Mouse (Mus musculus): ENCODE results near the gene E130114P18Rik.

E130114P18Rik gene

DNA sequence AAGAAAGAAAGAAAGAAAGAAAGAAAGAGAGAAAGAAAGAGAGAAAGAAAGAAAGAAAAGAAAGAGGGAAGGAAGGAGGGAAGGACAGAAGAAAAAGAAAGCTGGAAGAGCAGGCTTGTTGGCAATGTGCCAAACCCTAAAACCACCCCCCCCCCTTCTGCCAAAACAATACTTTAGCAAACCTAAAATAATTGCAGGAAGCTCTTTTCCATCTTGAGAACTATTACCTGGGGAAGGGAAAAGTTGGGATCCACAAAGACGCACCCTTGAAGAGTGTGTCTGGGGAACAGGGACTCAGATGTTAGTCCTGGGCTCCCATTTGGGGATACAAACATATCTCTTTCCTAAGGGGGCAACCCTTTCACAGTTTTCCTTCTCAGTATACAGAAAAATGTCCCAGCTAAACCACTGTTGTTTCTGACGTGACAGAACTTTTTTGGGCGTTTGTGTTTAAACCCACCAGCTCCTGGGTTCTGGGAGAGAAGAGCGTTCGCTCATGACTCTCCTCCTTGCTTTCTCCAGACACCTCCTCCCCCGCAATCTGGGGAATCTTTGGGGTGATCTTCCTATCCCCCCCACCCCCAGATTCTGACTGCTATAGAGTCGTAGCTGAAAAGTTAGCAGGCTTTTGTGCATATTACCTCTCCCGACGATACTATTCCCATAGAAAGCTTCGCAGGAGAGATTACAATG is 1.3 kb downstream of the E130114P18Rik start:
- DNase-seq (ENCODE audit: low read depth): peak; percentile 44

DNA sequence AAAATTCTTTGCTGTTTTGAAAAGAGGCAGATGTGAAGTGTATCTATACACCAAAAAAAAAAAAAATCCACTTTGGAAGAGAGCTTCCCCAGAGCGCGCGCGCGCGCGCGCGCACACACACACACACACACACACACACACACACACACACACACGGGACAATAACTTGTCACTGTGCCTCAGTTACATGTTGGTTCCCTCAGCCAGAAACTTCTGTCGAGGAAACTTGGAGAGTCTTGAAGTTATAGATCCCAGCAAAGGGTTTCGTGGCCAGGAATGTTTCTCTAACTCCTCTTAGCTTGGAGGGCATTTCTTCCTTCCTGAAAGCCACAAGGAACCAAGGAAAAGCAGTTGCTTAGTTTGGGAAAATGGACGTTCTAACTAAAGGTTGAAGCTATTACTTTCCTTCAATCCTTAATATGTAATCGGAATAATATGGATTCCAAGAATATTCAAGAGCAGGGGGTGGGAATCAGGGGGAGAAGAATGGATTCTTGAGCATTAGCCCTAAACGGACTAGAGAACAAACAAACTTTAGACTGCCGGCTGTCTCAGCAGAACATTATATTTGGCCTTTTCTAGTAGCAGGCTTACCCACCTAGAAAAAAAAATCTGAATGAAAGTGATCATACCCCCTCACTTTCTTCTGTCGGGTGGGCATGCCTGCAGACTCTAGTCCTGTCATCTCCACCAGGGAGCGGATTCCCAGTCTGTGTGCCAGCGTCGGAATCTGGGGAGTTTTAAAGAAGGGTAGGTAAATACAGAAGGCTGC is 2.2 kb downstream of the E130114P18Rik start:
- DNase-seq (ENCODE audit: low read depth): peak; percentile 28

DNA sequence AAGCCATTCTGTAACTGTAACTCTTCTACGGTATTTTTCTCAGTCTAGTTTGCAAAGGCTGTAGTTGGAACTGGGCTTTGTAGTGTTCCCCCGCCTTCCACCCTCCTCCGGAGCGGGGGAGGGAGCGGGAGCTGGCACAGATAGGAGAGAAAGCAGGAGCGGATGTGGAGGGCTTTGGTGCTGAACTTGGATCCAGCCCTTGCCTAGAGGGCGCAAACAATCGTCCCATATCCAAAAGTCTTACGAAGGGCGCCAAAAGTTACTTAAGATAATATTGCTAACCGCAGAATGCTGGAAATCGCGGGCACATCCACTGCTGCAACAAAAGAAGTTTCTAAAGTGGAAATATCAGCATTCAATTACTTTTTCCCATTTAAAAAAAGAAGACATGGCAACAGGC is 2.8 kb downstream of the E130114P18Rik start:
- peak; percentile 43 for DNase-seq (ENCODE audit: low read depth)

DNA sequence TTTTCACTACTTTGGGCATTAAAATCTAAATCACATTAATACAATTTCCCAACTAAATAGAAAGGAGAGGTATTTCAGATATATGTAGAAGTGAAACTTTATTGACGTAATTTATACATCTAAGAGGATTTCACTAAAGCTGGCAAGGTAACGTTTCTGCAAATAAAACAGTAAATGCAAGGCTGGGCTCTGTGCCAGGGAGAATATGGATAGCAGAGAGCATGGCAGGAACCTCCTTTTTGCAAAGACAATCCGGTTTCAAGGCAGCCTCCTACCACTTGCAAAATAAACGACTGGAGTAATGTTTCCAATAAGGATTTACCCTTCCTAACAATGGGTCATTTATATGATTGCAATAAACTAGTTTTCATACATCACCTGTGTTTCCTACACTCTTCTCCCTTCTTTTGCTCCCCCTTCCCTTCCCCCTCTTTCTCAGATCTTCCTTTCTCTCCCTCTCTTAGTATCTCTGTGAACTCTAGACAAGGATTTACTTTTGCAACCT is 3.4 kb downstream of the E130114P18Rik start:
- no peak for DNase-seq (ENCODE audit: low read depth)

DNA sequence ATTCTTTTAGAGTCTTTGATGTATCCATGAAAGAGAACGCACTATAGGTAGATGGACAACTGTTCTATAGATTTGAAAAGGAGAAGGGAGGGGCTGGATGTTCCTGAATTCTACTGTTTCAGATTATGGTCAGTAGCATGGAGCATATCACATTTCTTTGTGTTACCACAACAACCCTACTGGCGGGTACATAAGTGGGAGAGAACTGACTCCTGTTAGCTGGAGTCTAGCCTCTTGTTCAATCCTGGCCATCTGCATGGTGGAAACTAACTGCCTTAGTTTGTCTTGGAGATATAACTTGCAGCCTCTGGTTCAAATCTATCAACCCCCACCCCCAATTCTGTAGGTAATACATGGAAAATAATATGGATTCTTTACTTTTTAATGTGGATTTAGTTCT is 4.1 kb downstream of the E130114P18Rik start:
- DNase-seq (ENCODE audit: low read depth): no peak

DNA sequence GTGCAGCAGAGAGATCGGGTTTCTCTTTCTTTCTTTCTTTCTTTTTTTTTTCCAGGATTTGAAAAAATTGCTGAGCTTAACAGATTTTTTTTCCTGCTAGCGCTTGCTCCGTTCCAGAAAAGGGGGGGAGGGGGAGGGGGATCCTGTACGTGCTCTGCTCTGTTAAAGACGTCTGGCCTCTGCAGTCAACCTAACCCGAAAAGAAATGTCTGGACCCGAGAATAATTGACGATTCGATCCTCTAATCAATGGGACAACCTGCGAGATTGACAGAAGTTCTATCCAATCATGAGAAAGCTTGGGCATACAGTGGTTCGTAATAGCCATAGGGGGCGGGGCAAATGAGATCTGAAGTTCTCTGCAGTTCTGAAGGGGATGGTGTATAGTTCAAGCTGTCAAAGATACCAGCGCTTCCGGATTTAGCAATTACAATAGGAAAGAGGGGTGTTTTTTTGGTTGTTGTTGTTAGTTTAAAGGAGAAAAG is 4.7 kb downstream of the E130114P18Rik start:
- DNase-seq (ENCODE audit: low read depth): peak; percentile 100

DNA sequence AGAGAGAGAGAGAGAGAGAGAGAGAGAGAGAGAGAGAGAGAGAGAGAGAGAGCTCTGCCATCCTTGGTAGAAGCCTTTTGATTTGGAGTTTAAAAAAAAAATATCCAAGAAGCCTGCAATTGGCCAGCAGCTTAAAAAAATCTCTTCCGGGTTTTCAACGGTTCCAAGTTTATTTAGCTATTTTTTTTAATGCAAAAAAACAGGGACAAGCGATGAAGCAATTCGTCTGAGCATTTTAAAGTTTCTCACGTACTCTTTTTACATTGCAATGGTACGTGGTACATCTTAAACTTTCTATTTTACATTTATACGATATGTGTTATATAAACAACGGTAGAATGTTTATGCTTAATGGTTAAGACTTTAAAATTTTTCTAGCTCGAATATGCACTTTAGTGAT is 5.2 kb downstream of the E130114P18Rik start, which contains the start of gene Nfia:
TSS of gene Nfia (plus strand) at position 94 of the 400 bp plus-strand sequence.
- peak; percentile 84 for DNase-seq (ENCODE audit: low read depth)

DNA sequence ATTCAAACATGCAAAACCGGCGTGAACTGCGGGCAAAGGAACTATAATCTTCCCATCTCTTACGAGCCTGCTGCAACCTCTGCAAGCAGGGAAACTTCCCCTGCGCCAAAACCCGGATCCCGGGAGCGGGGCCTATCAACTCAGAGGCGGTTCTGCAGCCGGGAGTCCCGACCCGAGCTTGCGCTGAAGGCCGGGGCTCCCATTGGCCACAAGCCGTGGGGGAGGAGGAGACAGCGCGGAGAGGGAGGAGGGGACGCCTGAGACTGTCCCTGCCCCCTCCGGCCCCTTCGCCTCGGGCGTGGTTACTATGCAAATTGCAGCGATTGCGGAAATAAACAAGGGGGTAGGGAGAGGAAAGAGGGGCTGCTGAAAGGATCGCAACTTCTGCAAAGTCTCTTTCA is 5.8 kb downstream of the E130114P18Rik start:
- peak; percentile 98 for DNase-seq (ENCODE audit: low read depth)

DNA sequence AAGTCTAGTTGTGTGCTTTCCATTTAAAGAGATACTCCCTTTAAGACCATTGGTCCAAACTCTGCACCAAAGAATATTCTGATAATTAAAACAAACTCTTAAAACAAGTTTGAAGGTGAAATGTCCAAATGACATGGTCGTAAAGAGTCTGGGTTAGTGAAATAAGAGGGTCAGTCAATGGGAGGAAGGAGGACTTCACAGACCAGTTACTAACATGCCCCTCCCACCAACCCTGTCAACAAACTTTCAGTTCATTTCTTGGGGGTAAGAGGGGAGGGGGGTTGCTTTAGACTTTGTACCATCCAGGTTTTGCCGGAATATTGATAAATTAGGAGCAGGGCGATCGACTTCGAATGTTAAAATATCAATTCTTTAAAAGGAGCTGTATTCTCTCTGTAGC is 6.5 kb downstream of the E130114P18Rik start:
- DNase-seq (ENCODE audit: low read depth): no peak

DNA sequence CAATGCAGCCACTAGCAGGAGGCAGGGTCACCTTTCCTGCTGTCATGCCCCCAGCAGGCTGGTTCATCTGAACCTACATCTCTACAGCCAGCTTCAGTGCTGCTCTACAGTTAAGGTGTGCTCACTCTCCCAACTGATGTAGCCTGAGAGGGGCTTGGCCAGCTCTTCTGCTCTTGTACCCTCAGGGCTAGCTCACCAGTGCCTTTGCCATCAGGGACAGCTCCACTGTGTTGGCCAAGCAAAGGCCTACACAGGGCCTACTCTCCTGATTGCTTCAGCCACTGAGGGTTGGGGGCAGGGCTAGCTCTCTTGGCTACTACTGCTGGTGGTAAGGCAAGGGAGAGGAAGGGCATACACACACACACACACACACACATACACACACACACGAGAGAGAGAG is 8.0 kb downstream of the E130114P18Rik start:
- DNase-seq (ENCODE audit: low read depth): no peak

DNA sequence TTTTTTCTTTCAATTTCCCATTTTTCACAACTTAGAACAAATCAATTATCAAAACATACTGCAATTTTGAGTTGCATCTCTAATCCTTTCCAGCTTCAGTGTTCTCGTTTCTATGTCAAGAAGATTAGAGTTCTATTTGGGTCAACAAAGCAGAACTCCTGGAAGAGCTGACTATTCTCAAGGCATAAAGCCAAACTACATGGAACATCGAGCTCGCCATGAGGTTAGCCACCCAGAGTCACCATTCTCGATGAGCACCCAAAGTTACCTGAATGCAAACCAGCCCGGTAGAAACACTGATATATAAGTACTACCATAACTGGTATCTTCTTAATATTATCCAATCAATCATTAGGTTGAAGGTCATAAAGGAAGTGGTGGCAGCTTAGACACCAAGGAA is 10.4 kb downstream of the E130114P18Rik start:
- DNase-seq (ENCODE audit: low read depth): no peak

DNA sequence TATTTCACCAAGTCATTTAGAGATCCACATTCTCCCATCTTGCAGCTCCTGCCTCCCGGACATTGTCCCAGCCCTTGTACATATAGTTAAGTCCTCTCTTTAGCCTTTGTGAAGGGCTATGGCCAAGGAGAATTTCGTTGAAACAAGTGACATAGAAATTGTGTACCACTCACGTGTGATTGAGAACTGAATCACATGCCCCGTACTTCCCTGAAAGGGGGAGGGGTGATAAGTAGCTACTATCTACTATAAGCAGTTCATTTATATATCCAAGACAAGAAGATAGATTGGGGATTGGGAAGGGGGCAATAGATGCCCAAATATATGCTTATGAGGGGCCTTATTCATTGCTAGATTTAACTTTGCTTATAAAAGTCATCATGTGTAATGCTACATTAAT is 10.9 kb downstream of the E130114P18Rik start:
- no peak for DNase-seq (ENCODE audit: low read depth)

DNA sequence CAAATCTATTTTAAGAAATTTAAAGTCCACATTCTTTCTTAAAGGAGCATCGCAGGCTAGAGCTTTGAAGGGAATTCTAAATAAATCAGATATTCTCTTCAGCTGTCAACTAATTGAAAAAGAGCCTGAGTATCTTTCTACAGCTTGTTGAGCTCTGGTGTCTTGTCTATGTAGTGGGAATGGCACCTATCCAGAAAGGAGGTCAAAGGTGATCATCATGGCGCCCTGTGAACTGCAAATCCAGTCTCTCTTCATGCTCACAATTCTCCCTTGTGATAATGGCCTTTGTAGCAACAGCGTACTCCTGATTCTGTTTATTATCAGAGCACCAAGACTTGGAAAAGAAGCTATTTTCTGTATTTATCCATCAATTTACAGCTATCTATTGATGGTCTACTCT is 11.8 kb downstream of the E130114P18Rik start:
- DNase-seq (ENCODE audit: low read depth): no peak

DNA sequence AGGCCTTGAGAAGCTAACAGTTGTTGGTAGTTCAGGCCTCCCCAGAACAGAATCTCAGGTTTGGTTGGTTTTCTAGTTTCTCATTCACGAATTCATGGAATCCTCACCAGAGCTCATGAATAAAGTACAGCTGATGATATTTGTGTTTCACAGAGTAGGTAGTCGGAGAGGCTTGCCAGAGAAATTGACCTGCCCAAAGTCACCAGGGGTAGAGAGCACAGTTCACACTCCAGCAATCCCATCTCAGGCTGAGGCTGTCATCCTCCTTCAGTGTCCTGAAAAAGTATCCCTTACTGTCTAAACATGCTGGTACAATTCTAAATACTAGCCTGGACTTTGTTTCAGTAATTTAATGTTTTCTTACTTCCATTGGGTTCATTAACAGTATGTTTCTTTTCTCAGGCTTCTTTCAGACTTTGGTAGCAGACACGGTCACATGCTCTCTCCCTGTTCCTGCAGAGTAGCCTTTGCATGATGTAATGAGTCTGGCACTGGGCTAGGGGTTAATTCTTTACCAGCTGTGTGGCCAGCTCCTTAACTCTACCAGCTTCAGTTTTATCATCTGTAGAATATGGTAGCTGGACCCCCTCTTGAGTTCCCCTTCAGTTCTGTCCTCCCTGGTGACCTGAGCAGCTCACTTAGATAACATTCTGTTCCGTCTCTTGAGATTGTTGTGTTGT is 12.4 kb downstream of the E130114P18Rik start:
- no peak for DNase-seq (ENCODE audit: low read depth)

DNA sequence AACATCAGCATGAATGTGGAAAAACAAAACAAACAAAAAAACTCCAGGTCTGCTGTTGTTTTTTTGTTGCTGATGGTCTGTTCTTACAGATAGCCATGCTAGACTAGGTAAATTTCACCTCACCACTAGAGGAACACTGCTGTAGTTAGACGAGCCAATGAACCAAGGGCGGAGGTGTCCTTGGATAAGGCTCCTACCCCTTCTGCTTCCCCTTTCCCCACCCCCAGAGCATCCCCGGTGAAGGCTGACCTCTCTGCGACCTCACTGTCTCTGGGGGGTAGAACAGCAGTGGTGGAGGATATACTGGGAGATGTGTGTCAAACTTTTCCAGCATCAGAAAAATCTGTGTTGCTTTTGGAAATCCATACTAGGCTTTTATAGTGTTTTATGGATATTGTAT is 13.3 kb downstream of the E130114P18Rik start:
- no peak for DNase-seq (ENCODE audit: low read depth)

DNA sequence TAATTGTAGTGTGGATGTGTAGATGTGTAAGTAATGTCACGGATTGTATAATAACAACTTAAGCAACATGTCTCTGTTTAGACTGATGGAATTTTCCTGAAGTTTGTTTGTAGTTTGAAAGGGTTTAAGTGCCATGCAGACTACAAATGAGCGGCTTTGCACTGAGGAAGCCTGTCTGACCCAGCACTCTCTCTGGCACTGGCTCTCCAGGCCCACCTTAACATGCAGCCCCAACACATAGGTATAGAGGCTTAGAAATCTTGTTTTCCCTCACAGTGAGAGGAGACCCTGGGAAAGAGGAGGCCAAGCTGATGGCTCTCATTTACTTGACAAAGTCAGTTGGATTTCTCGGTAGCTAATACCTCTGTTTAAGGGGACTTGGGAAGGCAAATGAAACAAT is 19.2 kb downstream of the E130114P18Rik start:
- no peak for DNase-seq (ENCODE audit: low read depth)

DNA sequence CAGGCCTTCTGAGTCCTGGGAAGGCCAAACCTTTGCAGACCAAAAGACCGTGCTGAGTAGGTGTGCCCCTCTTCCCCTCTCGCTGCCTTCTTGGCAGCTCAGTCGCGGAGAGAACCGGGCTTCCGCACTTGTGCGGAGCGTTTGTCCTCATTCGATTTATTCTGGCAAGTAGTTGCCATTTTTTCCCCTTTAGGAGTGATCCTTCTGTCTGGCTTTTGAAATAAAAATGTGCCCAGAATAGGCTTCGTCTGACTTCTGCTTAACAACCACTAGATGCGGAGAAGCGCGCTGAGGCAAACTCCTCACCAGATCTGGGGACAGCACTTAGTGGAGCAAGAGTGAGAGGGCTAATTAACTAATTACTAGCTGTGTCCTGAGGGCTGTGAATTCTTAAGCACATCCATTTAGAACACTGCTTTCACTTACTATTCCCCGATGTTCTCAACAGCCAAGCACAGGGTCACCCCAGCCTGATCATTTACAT is 19.9 kb downstream of the E130114P18Rik start:
- DNase-seq (ENCODE audit: low read depth): peak; percentile 49

DNA sequence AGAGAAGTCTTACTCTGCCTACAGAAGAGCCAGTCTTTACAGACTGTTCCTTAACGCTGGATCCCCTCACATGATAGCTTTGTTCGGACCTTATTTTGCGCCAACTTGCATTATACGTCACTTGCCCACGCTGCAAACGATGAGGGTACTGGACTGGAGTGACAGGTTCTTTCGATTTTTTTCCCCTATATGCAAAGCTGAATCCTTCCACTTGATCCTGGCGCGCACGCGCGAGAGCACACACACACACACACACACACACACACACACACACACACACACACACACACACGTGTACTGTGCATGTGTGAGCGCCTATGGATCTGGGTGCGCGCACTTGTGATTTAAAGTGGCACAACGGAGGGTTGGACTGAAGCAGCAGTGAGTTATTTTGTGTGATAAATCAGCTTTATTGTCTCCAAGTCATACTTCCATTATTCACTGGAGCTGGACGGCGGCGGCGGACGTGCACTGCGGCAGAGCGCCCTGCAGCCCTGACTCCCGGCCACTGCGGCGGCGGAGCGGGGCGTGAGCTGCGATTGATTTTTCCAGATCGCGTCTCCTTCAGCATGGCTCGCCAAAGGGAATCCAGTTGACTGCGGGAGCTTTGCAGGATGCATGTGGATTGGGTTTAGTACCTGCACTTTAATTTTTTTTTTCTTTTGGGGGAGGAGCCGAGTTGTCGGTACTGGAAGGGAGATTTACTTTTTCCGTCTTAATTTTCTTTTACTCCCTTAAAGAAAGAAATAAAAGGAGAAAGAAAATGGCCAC is 20.5 kb downstream of the E130114P18Rik start:
- DNase-seq (ENCODE audit: low read depth): peak; percentile 65

DNA sequence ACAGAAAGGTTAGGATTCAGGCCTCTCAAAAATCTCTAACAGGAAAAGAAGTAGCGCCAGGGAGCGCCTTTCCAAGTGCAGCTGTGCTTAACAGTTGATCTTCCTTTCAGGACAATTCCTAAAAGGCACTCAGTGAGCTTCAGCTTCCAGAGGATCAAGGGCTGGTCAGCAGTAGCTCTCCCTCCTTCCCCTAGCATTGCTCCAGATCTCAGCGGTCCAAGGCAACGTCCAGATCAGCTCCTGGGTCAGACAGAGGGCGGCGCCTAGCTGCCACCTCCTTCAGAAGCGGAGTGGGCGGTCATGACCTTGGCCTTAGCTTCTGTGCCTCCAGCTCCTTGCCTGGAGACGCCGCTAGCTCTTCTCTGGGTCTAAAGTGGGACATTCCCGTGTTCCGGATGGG is 23.6 kb downstream of the E130114P18Rik start:
- DNase-seq (ENCODE audit: low read depth): no peak

DNA sequence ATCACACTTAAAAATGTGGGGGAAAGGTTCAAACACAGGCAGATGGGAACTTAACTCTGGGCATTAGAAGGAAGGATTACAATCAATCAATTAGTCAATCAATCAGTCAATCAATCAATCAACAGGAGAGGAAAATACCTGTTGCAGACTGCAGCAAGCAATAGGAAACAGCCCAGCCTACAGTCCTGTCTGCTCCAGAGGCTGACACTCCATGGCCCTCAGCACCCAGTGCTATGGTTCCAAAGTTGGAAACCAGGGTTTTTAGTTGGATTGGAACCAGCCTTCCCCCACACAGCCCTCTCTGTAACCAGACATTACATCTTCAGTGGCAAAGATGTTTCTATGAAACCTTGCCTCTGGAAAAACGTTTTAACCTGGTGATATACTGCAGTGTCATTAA is 24.4 kb downstream of the E130114P18Rik start:
- no peak for DNase-seq (ENCODE audit: low read depth)

DNA sequence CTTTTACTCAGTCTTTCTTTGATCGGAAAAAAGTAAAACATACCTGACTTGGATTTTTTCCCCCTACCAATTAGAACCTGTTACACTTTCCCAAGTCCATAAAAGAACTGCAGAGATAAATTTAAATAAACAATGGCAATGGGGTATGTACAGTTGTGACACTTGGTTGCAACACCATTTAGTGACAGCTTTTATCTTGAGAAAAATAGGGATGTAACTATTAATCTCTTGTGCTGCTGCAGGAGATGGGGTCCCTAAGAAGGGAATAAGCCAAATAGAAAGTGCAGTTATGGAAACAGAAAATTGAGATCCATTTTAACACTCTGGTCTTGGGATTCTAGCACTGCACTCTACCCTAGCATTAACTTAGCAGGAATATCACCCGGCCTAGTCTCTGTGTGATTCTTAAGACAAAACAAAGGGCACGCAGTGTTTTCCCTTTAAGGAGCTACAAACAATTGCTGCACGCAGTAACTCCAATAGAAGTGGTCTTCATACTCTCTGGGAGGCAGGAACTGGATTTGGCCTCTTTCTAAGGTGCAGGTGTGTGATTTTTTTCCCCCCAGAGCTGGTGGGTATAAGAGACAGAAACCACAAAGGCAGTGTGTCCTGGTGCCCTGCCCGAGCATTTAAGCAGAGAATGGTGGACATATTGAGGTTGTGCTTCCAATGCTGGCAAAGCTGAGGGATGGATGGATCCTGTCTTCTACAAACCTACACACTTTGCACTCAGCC is 25.4 kb downstream of the E130114P18Rik start:
- no peak for DNase-seq (ENCODE audit: low read depth)
